Mouse (Mus musculus): ENCODE results near the gene Gpr183. TPM values are rescaled to one million over a fixed set of nuclear protein-coding genes. Genes with fewer than 3 reads are reported as not detected.

Gene Gpr183
- total and polyA plus RNA-seq, 2 experiments from 2014 or later = 1.1 to 1.5 TPM

DNA sequence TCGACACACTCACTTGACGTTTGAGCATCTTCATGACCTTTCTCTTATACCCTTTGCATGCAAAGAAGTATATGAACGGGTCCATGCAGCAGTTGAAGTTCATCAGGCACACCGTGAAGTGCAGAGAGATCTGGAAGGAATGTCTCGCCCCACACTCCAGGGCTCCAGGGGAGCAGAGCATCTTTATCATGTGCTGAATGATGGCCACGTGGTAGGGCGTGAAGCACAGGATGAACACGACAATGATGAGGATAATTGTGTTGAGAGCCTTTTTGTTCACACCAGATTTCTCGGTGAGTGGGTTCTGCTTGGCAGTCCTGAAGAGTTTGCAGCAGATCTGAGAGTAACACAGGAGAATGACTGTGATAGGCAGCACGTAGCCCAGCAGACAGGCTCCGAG lies 10.9 kb downstream of the Gpr183 start:
- DNase-seq (ENCODE audit: low spot score) (no peak), ATAC-seq (ENCODE audit: insufficient read depth, low read depth) (0 out of 2 replicates have a peak, but pooled peaks have one; percentile 24)
- Histone ChIP-seq H3K4me2 (ENCODE audit: low read depth, low read length) (no peak overlapping the region), H3K4me1 (ENCODE audit: control insufficient read depth, insufficient read depth) (no peaks in the 10 kb centered on the region), H3K9ac (replicated peaks; ENCODE audit: low read depth, low read length) (no peak overlapping the region), H3K36me3 (replicated peaks; ENCODE audit: control insufficient read depth, insufficient read depth, low read length) (no peaks in the 10 kb centered on the region), H3K27me3 (ENCODE audit: control insufficient read depth, insufficient read depth, low read length) (no peaks in the 10 kb centered on the region), H3K4me3 (ENCODE audit: low read depth, low read length) (no peak overlapping the region), H3K9me3 (replicated peaks; ENCODE audit: control insufficient read depth, low read length) (no peaks in the 10 kb centered on the region), H3K27ac (ENCODE audit: low read depth) (no peak overlapping the region)
- no peak for TF ChIP-seq CTCF (IDR thresholded peaks at IDR 0.05; ENCODE audit: low read depth)
- TF ChIP-seq EP300 (IDR thresholded peaks at IDR 0.05; ENCODE audit: low read depth) = no peak
- WGBS = 37% methylated on average over 11 of the region's 11 CpGs

GRCm38 (mm10) chr14:121952046-121952400 lies 13.0 kb downstream of the Gpr183 start:
- Histone ChIP-seq H3K4me1 (ENCODE audit: control insufficient read depth, insufficient read depth) (no peaks in the 10 kb centered on the region), H3K36me3 (replicated peaks; ENCODE audit: control insufficient read depth, insufficient read depth, low read length) (no peaks in the 10 kb centered on the region), H3K4me2 (ENCODE audit: low read depth, low read length) (no peak overlapping the region), H3K27ac (ENCODE audit: low read depth) (no peak overlapping the region), H3K9me3 (replicated peaks; ENCODE audit: control insufficient read depth, low read length) (no peaks in the 10 kb centered on the region), H3K4me3 (ENCODE audit: low read depth, low read length) (no peak overlapping the region), H3K9ac (replicated peaks; ENCODE audit: low read depth, low read length) (no peak overlapping the region), H3K27me3 (ENCODE audit: control insufficient read depth, insufficient read depth, low read length) (no peaks in the 10 kb centered on the region)
- WGBS = 88% methylated on average over 5 of the region's 5 CpGs
- no peak for ATAC-seq (ENCODE audit: insufficient read depth, low read depth)
- no peak for DNase-seq (ENCODE audit: low spot score)
- TF ChIP-seq EP300 (IDR thresholded peaks at IDR 0.05; ENCODE audit: low read depth) (no peak), CTCF (IDR thresholded peaks at IDR 0.05; ENCODE audit: low read depth) (no peak)

DNA sequence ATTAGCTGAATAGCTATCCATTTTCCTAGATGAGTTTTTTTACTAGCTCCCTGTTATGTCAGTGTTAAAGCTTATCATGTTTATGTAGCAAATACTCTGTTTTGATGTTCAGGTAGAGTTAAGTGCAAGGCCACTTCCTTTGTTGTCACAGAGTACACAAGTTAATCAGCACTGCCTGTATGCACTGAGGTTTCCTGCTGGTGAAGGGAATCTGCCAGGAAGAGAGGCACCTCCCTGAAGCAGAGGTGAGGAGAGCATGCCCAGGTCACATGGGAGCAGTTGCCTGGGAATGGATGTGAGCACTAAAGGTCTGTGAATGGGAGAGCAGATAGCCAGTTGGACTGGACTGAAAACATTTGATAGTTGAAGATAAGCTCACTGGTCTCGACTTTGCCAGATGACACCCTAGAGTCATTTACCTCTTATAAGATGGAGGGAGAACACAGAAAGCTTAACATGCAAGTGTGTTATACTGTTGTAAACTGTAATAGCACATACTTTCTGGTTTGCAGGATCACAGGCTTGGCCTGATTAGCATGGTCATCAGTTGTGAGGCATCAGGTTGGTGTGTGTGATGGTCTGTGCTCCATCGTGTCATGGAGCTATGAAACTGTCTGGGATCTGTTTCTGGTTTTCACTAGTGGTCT lies 13.5 kb downstream of the Gpr183 start:
- no peak overlapping the region for H3K27ac ChIP-seq (ENCODE audit: low read depth)
- H3K9me3 ChIP-seq (replicated peaks; ENCODE audit: control insufficient read depth, low read length) = no peaks in the 10 kb centered on the region
- no peak overlapping the region for H3K9ac ChIP-seq (replicated peaks; ENCODE audit: low read depth, low read length)
- no peak overlapping the region for H3K4me2 ChIP-seq (ENCODE audit: low read depth, low read length)
- no peak for ATAC-seq (ENCODE audit: insufficient read depth, low read depth)
- H3K27me3 ChIP-seq (ENCODE audit: control insufficient read depth, insufficient read depth, low read length) = no peaks in the 10 kb centered on the region
- no peaks in the 10 kb centered on the region for H3K4me1 ChIP-seq (ENCODE audit: control insufficient read depth, insufficient read depth)
- no peaks in the 10 kb centered on the region for H3K36me3 ChIP-seq (replicated peaks; ENCODE audit: control insufficient read depth, insufficient read depth, low read length)
- no peak overlapping the region for H3K4me3 ChIP-seq (ENCODE audit: low read depth, low read length)
- TF ChIP-seq EP300 (IDR thresholded peaks at IDR 0.05; ENCODE audit: low read depth) (no peak), CTCF (IDR thresholded peaks at IDR 0.05; ENCODE audit: low read depth) (no peak)
- WGBS = 46% methylated on average over 2 of the region's 2 CpGs
- DNase-seq (ENCODE audit: low spot score) = no peak

DNA sequence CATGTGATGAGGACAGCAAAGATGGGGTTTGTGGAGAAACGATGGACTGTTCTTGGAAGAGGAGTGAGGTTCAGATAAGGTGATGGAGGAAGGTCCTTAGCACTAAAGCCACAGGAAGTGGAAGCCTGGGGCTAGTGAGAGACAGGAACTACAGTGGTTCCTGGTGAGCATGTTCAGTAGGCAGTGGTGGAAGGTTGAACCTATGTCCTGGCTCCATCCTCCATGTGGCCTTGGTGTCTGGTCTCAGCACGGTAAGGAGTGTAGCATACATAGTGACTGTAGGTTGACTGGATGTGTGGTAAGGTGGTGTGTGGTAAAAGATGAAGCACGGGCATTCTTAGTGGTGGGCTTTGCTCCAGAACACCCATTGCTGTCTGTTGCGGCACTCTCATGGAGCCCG lies 15.1 kb downstream of the Gpr183 start:
- ATAC-seq (ENCODE audit: insufficient read depth, low read depth) (no peak), DNase-seq (ENCODE audit: low spot score) (no peak)
- Histone ChIP-seq H3K4me1 (ENCODE audit: control insufficient read depth, insufficient read depth) (no peaks in the 10 kb centered on the region), H3K4me3 (ENCODE audit: low read depth, low read length) (no peak overlapping the region), H3K27me3 (ENCODE audit: control insufficient read depth, insufficient read depth, low read length) (no peaks in the 10 kb centered on the region), H3K4me2 (ENCODE audit: low read depth, low read length) (no peak overlapping the region), H3K9me3 (replicated peaks; ENCODE audit: control insufficient read depth, low read length) (no peaks in the 10 kb centered on the region), H3K9ac (replicated peaks; ENCODE audit: low read depth, low read length) (no peak overlapping the region), H3K36me3 (replicated peaks; ENCODE audit: control insufficient read depth, insufficient read depth, low read length) (no peaks in the 10 kb centered on the region), H3K27ac (ENCODE audit: low read depth) (no peak overlapping the region)
- 84% methylated on average over 5 of the region's 5 CpGs for WGBS
- TF ChIP-seq CTCF (IDR thresholded peaks at IDR 0.05; ENCODE audit: low read depth) (no peak), EP300 (IDR thresholded peaks at IDR 0.05; ENCODE audit: low read depth) (no peak)

DNA sequence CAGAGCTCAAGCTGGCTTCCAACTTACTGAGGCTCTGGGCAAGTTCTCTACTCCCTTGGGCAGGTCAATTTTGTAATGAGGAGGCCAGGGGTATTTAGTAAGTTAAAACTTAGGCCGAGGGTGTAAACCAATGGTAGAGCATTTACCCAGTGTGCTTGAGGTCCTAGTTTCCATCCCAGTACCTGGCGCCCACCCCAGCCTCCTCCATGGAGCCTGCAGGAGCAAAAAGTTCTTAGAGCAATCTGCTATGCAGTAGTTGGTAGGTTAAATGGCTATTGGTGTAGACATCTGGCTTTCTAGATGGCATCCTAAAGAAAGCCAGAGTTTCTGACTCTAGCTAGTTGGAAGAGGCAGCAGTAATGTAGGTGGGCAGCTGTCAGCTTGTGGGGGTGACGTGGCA lies 15.6 kb downstream of the Gpr183 start:
- Histone ChIP-seq H3K9me3 (replicated peaks; ENCODE audit: control insufficient read depth, low read length) (no peaks in the 10 kb centered on the region), H3K9ac (replicated peaks; ENCODE audit: low read depth, low read length) (no peak overlapping the region), H3K36me3 (replicated peaks; ENCODE audit: control insufficient read depth, insufficient read depth, low read length) (no peaks in the 10 kb centered on the region), H3K4me3 (ENCODE audit: low read depth, low read length) (no peak overlapping the region), H3K4me1 (ENCODE audit: control insufficient read depth, insufficient read depth) (no peaks in the 10 kb centered on the region), H3K4me2 (ENCODE audit: low read depth, low read length) (no peak overlapping the region), H3K27ac (ENCODE audit: low read depth) (no peak overlapping the region), H3K27me3 (ENCODE audit: control insufficient read depth, insufficient read depth, low read length) (no peaks in the 10 kb centered on the region)
- no peak for TF ChIP-seq CTCF (IDR thresholded peaks at IDR 0.05; ENCODE audit: low read depth)
- no peak for TF ChIP-seq EP300 (IDR thresholded peaks at IDR 0.05; ENCODE audit: low read depth)
- 97% methylated on average over 3 of the region's 3 CpGs for WGBS
- no peak for ATAC-seq (ENCODE audit: insufficient read depth, low read depth)
- no peak for DNase-seq (ENCODE audit: low spot score)

DNA sequence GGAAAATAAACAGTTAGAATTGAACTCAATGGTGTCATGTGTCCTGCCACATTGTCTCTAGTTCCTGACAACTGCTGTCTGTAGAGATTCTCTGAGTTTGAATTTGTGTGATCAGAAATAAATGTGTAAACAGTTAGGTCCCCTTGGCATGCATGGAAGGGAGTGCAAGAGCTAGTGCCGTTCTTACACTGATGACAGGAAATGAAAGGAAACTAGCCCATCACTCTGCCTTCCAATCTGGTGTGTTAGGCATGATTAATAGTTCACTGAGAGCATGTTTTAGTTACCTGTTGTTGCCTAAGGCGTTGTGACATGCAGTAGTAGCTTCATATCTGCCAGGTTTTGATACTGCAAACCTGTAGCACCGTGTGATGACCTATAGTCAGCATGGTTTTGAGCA lies 17.0 kb downstream of the Gpr183 start:
- Histone ChIP-seq H3K9ac (replicated peaks; ENCODE audit: low read depth, low read length) (no peak overlapping the region), H3K9me3 (replicated peaks; ENCODE audit: control insufficient read depth, low read length) (no peaks in the 10 kb centered on the region), H3K36me3 (replicated peaks; ENCODE audit: control insufficient read depth, insufficient read depth, low read length) (no peaks in the 10 kb centered on the region), H3K27me3 (ENCODE audit: control insufficient read depth, insufficient read depth, low read length) (no peaks in the 10 kb centered on the region), H3K27ac (ENCODE audit: low read depth) (no peak overlapping the region), H3K4me2 (ENCODE audit: low read depth, low read length) (no peak overlapping the region), H3K4me1 (ENCODE audit: control insufficient read depth, insufficient read depth) (no peaks in the 10 kb centered on the region), H3K4me3 (ENCODE audit: low read depth, low read length) (no peak overlapping the region)
- no peak for TF ChIP-seq CTCF (IDR thresholded peaks at IDR 0.05; ENCODE audit: low read depth)
- no peak for TF ChIP-seq EP300 (IDR thresholded peaks at IDR 0.05; ENCODE audit: low read depth)
- 77% methylated on average over 3 of the region's 3 CpGs for WGBS
- ATAC-seq (ENCODE audit: insufficient read depth, low read depth) (no peak), DNase-seq (ENCODE audit: low spot score) (no peak)
